Mouse (Mus musculus): ENCODE results near the gene Tes. TPM values are rescaled to one million over a fixed set of nuclear protein-coding genes. Genes with fewer than 3 reads are reported as not detected.

Gene Tes
- polyA plus RNA-seq, 1 experiment from 2014 or later, result 59.2 TPM

DNA sequence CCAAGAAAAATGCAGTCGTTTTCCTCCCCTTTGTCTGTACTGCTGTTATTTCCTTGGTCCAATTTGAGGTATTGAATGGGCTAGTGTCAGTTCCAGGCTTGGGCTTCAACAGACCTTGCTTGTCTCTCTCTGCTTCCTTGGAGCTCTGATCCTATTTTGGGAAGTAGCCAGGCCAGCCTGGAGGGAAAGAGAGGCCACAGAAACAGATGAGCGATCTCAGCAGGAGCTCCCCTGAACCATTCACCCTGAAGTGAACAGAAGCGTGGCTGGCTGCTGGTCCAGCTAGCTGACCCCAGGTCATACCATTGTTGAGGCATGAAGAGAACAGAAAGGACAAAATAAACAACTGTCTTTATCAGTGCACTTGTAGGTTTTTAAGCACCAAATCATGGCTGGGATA, 12.8 kb downstream of the Tes start:
- DNase-seq (ENCODE audit: low spot score), result no peak

DNA sequence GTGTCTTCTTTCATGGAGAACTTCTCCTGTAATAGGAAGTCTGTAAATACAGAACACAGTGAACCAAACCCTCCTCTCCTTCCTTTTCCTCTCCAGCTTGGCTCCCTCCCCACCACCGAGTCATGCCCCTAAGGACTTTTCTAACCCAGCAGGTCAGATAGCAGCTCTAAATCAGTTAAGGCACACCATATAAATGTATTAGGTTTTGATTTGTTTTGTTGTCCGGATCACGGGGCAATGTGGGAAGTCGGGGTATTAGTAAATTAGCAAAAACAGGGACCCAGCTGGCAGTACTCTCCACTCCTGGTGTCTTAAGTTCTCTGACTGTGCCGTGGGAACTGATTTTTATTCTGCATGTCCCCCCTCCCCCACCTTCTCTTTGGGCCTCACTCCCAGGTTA, 14.4 kb downstream of the Tes start:
- no peak for DNase-seq (ENCODE audit: low spot score)

DNA sequence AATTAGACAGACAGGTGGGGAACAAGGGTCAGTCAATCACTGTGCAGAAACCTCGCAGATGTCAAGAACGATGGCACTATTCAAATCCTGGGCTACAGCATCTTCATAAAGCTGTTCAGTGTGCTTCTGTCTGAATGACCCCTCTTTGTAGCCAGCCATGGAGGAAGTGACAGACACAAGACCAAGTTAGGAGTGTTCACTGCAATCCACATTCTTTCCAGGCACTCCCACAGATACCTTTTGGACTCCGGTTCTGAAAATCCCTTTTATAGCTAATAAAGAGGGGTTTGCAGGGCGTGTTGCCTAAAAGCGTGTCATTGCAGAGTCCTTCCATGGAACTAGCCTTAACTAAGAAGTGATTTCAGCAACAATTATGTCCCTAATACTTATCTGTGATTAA, 14.9 kb downstream of the Tes start:
- DNase-seq (ENCODE audit: low spot score), result no peak

- DNase-seq (ENCODE audit: low spot score), result no peak
Observed at GRCm38 (mm10) chr6:17082238-17082637, 17.3 kb downstream of the Tes start.

DNA sequence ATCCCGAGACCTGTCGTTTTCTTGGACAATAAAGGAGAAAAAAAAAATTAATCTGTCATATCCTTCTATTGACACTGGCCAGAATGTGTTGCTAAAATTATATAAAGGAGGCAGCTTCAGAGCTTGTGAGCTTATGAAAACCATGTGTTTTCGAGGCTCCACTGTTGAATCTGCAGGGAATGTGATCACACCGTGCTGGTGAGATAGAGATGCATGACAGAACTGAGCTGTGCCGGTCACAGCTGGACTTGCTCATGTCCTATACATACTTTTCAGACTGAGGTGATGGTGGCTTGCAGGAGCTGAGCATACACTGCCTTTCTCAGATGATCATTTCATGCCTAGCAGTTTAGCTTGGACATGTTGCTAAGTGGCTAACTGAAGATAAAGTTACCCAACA, 17.9 kb downstream of the Tes start:
- no peak for DNase-seq (ENCODE audit: low spot score)

- DNase-seq (ENCODE audit: low spot score), result peak; percentile 72
Observed at GRCm38 (mm10) chr6:17087485-17087884, 22.5 kb downstream of the Tes start.

GRCm38 (mm10) chr6:17097301-17097700, 32.4 kb downstream of the Tes start:
- DNase-seq (ENCODE audit: low spot score), result no peak

- no peak for DNase-seq (ENCODE audit: low spot score)
Observed at GRCm38 (mm10) chr6:17098559-17098958, 33.6 kb downstream of the Tes start.

DNA sequence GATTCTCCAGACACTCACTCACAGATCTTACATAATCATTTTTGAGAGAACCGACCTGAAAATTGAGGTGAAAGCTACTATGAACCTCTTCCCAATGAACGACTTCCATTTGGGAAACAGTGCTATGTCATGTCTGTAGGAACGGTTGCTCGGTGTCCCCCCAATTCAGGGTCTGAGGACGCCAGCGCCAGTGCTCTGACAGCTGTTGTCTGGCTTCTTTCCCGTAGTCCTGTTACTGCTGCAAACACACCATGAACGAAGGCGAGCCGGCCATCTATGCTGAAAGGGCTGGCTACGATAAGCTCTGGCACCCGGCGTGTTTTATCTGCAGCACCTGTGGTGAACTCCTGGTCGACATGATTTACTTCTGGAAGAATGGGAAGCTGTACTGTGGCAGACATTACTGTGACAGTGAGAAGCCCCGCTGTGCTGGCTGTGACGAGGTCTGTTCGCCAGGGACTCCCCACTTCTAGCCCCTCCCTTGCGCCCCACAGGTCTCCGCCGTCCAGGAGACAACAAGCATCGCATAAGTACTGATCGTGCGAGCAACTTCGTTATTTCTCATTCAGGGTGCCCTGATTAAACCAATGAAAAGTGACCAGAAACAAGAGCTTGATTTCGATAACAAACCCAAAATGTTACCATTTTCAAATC, 34.7 kb downstream of the Tes start:
- no peak for DNase-seq (ENCODE audit: low spot score)

DNA sequence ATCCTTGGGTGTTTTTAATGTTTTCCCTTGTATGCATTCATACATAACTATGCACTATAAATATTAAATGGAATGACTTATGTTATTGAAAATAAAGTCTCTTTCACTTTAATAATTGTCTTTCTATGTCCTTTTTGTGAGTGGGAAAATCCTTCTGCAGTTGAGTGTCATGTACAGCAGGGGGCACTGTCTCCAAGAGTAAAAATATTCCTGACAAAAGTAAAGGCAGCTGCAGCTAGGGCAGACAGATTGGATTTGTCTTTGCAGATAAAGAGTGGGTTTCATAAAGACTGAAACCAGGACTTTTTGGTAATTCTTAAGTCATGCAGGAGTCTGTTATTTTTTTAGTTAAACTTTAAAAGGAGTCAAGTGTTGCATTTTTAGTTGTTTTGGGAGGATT, 40.8 kb downstream of the Tes start:
- peak; percentile 41 for DNase-seq (ENCODE audit: low spot score)

- DNase-seq (ENCODE audit: low spot score), result no peak
Observed at GRCm38 (mm10) chr6:17106493-17106892, 41.5 kb downstream of the Tes start.

DNA sequence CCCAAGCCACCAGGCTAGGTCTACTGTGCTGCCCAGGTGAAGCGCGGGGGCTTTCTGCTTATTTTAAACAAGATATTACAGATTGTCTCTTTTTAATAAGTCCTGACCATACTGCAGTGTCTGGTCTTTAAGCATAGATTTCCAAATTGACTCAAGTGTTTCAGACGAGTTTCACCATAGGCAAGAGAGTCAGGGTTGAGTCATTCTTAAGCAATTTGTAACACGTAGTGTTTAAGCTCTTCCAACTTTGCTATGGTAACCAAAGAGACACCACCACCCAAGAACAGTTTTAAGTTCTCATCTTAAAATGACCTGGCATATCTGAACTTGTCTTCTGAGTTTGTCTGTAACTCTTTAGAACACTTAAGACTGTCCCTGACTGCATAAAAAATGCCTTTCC, 44.3 kb downstream of the Tes start:
- no peak for DNase-seq (ENCODE audit: low spot score)

DNA sequence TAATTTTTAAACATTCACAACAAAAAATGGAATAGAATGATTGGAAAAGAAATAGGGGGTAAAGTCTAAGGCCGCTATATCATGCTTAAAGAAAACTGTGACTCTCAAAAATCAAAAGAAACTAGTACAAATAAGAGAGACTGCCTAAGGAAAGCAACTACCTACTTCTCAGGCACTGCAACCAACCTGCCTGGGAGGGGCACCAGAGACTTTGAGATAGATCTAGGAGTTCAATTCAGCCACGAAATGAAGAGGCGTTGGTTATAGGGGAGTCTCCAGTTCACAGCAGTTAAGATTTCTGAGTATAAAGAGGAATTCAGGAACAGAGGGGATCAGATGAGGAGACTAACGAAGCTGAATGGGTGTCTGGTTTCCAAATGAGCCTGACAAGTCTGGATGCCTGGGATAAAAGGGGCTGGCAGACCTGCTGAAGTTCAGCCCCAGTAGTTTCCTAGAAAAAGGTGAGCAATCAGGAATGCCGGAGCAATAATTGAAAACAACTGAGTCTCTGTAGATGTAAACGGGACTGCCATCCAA, 45.7 kb downstream of the Tes start:
- DNase-seq (ENCODE audit: low spot score), result no peak

DNA sequence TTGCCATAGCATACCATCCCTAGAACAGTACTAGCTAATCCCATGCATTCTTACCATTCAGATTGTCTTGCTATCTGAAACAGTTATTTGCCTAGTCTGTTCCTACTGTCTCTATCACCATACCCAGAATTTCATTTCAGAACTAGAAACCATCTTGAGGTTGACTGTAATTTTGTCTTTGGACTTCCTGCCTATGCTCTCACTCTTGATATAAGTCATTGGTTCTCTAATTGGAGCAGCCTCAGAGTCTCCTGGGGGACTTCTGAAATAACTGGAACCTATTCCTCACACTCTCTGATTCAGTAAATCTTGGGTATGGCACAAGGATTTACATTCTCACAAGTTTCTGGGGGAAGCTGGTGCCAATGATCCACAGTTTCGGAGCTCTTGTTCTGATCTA, 47.1 kb downstream of the Tes start:
- no peak for DNase-seq (ENCODE audit: low spot score)

- no peak for DNase-seq (ENCODE audit: low spot score)
Observed at GRCm38 (mm10) chr6:17112990-17113389, 48.0 kb downstream of the Tes start.

GRCm38 (mm10) chr6:17114588-17114987, 49.6 kb downstream of the Tes start:
- no peak for DNase-seq (ENCODE audit: low spot score)

GRCm38 (mm10) chr6:17115046-17115790, 50.3 kb downstream of the Tes start:
- no peak for DNase-seq (ENCODE audit: low spot score)

DNA sequence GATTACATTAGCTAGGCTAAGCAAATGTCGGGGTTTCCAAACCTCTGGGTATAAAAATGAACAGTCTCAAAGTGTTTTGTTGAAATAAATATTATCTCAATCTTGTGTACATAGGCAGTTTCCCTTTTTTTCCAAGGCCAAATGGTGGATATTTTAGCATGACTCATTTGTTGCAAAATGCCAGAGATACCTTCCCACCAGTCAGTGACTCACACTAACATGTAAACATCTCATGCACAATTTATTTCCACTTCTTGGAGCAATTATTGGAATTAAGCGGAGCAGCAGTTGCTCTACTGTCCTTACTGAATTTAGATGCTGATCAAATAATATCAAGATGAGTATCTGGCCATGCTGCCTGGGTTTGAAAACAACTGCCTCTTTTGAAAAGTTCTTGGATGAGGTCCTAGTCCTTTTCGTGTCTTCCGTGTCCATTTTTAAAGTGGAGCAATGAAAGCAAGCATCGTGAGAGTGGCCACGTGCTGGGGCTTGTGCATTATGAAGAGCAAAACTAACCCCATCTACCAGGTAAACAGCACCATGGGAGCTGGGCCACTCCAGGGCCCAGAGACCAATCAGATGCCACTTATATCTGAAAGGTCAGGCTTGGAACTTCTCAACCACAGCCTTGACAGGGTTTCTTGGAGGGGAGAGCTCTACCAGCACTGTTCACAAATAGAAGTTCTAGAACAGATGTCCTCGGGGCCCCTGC, 54.7 kb downstream of the Tes start:
- DNase-seq (ENCODE audit: low spot score), result no peak

DNA sequence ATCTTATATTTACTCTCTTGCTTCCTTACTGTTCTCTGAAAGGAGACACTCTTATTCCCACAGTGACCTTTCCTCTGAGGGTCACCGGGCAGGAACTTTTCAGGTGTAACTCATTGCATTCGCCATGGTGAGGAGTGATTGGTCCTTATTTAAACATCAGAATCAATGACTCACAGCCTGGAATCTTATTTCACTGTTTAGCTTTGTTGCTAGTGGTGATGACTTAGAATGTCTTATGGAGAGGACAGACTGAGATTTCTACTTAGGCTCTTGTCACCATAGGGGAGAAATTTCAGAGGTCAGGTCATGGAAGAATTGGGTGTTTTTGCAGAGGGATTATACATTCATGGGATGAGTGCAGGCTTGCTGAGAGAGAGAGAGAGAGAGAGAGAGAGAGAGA, 75.1 kb downstream of the Tes start:
- DNase-seq (ENCODE audit: low spot score), result no peak

DNA sequence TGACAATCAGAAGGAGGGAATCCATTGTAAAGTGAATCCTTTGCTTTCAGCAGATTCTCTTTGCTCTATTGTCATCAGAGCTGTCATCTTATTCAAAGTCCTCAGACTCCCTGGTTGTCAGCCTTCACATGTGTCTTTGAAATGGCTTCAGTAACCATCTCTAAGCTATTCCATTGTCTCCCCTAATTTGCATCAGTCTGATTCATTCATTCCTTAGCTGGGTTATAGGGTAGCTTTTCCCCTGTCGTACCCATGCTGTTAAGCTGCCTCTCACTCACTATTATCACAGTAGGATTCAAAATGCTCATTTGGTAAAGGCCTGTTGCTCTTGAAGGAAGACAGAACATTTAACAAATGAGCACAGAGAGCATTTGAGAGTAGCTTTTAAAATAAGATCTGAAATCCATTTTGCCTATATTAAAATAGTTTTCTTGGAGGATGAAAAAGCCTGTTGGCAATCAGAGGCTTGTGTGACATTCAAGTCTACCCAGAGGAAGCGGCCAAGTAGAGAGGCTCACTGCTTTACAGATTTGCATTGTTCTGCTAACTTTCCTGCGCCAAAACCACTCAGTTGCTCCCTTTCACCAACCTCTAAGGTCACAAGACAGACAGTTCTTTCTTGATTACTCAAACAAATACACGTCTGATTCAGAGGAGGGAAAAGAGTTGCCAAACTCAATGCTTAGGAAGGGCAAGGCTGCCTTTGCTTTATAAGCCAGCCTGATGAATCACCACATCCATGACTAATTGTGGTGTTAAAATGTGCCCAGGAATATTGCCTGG, 77.8 kb downstream of the Tes start:
- DNase-seq (ENCODE audit: low spot score), result no peak

GRCm38 (mm10) chr6:17151071-17151715, 86.2 kb downstream of the Tes start:
- no peak for DNase-seq (ENCODE audit: low spot score)
